Mouse (Mus musculus) liver, postnatal 0 days (tissue): ENCODE measurements at regions not wholly inside any gene's neighbourhood (a gene's known extent, or its start where the extent isn't known, plus 50 kb on each side); places are given as distances from the start of the nearest gene placed in this dataset.

Experiments used
- CTCF ChIP-seq: sonication (generic); IDR thresholded peaks from 2 replicates; pipeline ENCODE4 v1.5.1; 2016; ENCODE audit warnings: antibody characterized with exemption, low read depth
- EP300 ChIP-seq: IDR thresholded peaks from 2 replicates; pipeline ENCODE4 v1.6.1; 2016; ENCODE audit warnings: antibody characterized with exemption, low read depth, mild to moderate bottlenecking

GRCm38 (mm10) chr19:21189216-21189615, 82.9 kb upstream of the Zfand5 start:
- TF ChIP-seq CTCF (no peak), EP300 (no peak)
